Mouse (Mus musculus) kidney, postnatal 14 days (tissue): ENCODE data around the gene Boll.
A peak's percentile ranks its signal among the peaks of the same experiment; 100 is the strongest.

Experiments used
- DNase-seq: peaks from one replicate; pipeline ENCODE4 v3.0.0; 2022; ENCODE audit warnings: mixed read lengths

Boll gene

DNA sequence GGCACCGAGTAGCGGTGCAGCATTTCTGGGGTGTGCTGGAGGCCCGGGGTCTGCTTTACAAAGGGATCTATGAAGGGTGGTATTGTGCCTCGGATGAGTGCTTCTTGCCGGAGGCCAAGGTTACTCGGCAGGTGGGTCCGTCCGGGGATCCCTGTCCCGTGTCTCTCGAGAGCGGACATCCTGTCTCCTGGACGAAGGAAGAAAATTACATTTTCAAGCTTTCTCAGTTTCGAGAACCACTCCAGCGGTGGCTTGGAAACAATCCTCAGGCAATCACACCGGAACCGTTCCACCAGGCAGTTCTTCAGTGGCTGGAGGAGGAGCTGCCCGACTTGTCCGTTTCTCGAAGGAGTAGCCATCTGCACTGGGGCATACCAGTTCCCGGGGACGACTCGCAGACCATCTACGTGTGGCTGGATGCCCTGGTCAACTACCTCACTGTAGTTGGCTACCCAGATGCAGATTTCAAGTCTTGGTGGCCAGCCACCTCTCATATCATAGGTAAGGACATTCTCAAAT is 125.6 kb downstream of the Boll start:
- DNase-seq: peak; percentile 37

GRCm38 (mm10) chr1:55236890-55237642 is 126.2 kb downstream of the Boll start, which contains the start of gene Mars2:
Gene Mars2, plus strand, starts transcription at chr1:55237177.
- peak; percentile 97 for DNase-seq

DNA sequence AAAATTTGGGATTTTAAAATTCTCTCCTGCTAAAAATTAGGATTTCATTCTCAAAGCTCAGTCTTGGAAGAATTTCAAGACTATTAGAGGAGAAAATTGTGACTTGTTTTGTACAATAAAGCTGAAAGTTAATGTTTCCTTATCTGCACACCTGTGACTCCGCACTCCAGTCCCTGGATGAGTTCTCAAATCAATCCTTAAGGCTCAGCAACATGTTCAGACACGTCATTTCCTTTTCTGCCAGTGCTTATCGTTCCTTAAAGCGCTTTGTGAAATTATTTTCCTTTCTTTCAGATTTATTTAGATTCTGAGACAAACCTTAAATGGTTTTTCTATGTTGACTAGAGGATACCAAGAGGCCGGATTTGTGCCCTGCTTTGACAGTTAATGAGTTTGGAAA is 126.8 kb downstream of the Boll start:
- no peak for DNase-seq

GRCm38 (mm10) chr1:55234910-55235520 is 128.3 kb downstream of the Boll start:
- DNase-seq: no peak

GRCm38 (mm10) chr1:55228256-55228884 is 134.9 kb downstream of the Boll start:
- no peak for DNase-seq

GRCm38 (mm10) chr1:55227376-55227775 is 135.9 kb downstream of the Boll start:
- DNase-seq: no peak

DNA sequence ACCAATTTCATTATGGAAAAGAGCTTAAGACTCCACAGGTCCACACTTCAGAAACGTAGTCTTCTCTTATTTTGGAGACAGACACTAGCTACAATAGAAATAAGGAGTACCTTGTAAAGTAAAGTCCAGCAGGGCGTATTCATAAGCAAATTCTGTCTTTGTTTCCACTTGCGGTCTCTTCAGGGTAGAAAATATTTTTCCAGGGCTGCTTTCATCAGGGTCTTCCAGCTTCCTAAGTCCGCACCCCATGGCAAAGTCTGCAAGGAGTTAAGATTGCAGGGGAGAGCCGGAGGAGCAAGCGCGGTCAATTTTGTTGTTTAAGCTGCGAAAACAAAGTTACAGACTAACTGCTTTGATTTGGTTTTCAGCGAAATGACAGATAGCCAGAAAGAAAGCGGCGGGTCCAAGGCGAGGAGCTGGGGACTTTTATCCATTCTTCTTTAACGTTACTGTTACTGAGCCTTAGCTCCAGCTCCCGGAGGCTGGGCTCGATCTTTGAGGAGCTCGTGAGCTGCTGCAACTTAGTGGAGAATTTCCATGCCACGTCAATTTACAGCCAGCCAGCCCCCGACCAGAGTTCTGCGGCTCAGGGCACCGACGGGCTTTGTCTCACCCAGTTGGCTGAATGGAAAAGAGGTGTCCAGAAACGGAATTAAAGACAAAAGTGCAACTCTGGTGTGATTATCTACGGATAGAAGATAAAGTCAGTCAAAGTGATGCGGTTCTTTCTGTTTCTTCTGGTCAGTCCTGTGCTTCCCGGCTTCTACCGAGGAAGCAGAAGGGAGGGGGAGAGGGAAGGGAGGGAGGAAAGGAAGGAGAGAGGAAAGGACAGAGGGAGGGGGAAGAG is 137.0 kb downstream of the Boll start, which contains the start of gene Rftn2:
Gene Rftn2, minus strand, starts transcription at position 772 of the 847 bp plus-strand sequence.
- DNase-seq: peak; percentile 59

DNA sequence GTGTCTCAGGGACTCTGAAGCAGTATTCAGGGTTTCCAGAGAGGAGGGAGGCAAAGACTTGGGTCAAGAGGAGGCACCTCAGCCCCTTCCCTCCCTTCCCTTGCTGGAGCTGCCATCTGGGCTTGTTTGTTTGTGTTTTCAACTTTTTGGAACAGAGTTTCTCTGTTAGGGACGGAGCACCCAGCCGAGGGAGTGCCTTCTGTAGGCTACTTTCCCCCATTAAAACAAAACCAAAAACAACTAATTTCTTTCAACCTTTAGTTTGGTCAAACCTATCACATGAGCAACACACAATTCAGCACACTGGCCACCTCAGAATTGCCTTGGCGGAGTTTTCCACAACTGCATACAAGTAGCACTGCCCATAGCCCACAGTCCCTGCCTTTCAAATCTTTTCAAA is 137.9 kb downstream of the Boll start:
- no peak for DNase-seq

- DNase-seq: no peak
Observed at GRCm38 (mm10) chr1:55224111-55224510, 139.2 kb downstream of the Boll start.

GRCm38 (mm10) chr1:55223026-55223425 is 140.2 kb downstream of the Boll start:
- DNase-seq: no peak

GRCm38 (mm10) chr1:55221352-55221751 is 141.9 kb downstream of the Boll start:
- no peak for DNase-seq

- no peak for DNase-seq
Observed at GRCm38 (mm10) chr1:55217191-55217590, 146.1 kb downstream of the Boll start.

- peak; percentile 53 for DNase-seq
Observed at GRCm38 (mm10) chr1:55215185-55215813, 148.0 kb downstream of the Boll start.

DNA sequence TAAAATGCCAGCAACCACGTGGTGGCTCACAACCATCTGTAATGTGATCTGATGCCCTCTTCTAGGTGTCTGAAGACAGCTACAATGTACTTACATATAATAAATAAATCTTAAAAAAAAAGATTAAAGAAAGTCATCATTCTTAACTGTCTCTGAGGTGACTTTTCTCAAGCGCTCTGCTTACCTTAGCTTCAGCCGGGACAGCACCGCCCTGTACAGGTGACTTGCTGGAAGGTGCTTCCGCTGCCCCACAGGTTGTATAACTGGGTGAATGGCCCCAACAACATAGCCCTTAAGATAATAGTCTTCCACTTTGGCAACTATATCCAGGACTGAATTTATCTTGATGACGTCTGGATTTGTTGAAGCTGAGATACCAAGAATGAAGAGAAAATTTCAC is 149.3 kb downstream of the Boll start:
- no peak for DNase-seq

GRCm38 (mm10) chr1:55213475-55213874 is 149.8 kb downstream of the Boll start:
- no peak for DNase-seq

DNA sequence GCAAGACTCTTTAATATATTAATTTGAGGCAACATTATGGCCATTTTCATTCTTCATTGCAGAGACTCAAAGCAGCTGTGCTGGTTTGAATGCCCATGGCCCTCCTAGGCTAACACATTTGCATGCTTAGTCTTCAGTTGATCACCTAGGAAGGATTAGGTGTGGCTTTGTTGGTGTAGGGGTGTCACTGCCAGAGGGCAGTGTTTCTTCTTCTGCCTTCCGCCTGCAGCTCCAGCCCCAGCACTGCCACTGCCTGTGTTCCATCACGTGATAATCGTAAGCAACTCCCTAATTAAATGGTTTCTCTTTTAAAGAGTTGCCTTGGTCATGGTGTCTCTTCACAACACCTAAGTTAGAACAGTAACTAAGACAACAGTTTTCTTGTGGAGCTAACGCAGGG is 150.5 kb downstream of the Boll start:
- DNase-seq: no peak

DNA sequence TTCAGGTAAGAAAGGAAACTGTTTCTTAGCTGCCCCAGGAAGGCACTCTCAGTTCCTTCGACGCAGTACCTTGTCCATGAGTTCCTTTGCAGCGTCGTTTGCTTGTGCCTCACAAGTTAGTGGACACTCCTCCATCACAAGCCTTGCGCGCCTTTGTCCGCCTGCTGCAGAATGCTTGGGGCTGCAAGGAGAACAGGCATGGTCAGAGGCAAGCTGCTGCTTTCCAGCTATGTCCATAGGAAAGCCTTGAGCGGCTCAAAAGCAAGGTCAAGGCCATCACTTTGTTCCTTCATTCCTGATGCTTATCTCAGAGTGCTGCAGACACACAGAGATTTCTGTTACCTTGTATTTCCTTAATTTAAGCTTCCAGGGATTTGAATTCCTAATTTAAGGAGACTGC is 152.2 kb downstream of the Boll start:
- no peak for DNase-seq

DNA sequence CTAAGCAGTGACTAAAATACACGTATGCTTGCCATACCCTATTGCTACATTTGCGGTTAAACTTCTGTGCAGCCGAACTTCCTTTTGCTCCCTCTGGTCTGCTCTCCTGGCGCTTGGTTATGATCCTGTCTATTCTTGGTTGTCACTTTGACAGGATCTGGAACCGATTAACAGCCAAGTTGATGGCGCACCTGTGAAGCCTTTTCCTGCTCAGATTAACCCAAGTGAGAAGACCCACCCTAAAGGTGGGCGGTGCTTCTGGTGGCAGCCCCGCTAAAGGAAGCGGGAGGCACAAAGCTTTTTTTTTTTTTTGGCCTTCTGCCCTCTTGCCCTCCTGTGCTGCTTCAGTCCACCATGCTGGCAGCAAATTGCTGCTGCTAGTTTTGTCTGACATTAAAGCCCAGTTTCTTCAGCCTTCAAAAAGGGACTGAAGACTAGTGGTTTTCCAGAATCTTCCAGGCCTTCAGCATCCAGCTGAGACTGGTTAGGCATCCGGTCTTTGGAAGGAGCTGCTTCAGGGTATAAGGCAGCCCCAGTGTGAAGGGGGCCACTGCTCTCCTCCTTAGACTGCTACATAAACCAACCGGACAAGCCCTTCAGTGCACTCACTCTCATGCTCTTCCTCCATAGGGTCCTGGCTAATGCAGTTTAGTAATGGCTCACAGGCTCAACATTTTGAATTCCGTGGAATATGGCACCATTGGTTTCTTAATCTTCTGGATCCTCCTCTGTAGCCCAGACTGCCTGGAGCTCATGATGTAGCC is 152.9 kb downstream of the Boll start:
- DNase-seq: peak; percentile 30

DNA sequence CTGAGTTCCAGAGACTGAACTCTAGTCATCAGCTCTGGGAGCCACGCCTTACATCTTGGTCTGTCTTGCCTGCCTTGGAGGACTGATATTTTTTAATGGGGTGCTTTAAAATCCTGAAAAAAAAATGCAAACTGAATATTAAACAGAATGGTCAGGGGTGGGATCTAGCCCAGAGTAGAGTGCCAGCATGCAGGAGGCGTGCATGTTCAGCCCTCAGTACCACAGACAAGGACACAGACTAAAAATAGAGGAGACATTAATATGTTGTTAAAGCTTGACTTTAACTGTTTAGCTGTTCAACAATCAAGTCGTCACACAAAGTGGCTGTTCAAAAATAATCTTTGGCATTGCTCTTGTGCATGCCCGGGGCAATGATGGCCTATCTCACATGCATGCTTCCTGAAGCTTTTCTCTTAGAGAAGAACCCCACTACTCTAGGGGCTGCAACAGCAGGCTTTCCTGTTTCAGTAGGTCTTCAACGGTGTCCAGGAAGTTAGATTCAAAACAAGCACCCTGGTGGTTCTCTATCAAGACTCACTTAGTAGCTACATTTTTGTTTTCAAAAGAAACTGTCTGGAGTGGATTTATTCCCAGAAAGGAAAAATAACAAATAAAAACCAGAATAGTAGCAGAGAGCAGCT is 154.6 kb downstream of the Boll start:
- no peak for DNase-seq

- no peak for DNase-seq
Observed at GRCm38 (mm10) chr1:55207561-55207960, 155.7 kb downstream of the Boll start.

GRCm38 (mm10) chr1:55205808-55206327 is 157.4 kb downstream of the Boll start:
- no peak for DNase-seq
